Mouse (Mus musculus): ENCODE data around the gene Kcng1.

- TF ChIP-seq CTCF (IDR thresholded peaks at IDR 0.05; ENCODE audit: low read depth, low read length) = no peak
- TF ChIP-seq POLR2A (IDR thresholded peaks at IDR 0.05; ENCODE audit: borderline replicate concordance, low read depth, low read length) = no peak
Measured at GRCm38 (mm10) chr2:168260124-168260523, 21.4 kb downstream of the Kcng1 start.

Measured in bone marrow macrophage, adult 2 months (primary cell).